8 mouse cellular contexts compared by ENCODE assay signal in the genomic region with DNA sequence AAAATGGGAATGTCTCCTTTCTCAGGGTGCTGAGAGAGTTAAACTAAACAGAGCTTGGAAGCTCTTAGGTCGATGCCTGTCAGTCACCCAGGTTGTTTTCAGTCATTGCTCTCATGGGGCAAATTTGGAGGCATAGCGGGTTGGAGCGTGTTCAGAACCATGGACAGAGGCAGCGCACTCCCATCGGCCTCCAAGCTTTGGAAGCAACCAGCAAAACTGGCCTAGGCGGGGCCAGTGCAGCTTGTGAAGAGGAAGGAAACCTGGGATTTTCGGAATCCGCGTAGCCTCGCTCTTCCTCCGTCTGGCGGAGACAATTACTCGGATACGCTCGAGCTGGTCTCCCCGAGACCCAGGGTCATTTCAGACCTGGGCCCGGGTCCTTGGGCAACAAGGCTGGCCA.
DNase-seq lines count a peak whose midpoint lies in the region; ATAC-seq lines count a peak whose summit lies in the region.

No protein-coding gene starts in this region.

- no peak overlapping the region for H3K4me3 ChIP-seq in embryonic facial prominence, embryonic 11.5 days (ENCODE audit: low read depth, low read length)
- peak overlapping the region; percentile 18; the same call in 1 of the 2 replicates for H3K4me3 ChIP-seq in midbrain, embryonic 11.5 days (ENCODE audit: low read depth, low read length)

- H3K27me3 ChIP-seq in embryonic facial prominence, embryonic 11.5 days (ENCODE audit: control insufficient read depth, insufficient read depth, low read length) = peaks cover 29% of the 10 kb centered on the region
- peaks cover 23% of the 10 kb centered on the region for H3K27me3 ChIP-seq in midbrain, embryonic 11.5 days (ENCODE audit: control insufficient read depth, insufficient read depth, low read length)

- H3K4me1 ChIP-seq in embryonic facial prominence, embryonic 11.5 days (ENCODE audit: control insufficient read depth, insufficient read depth, low read length) = 0 out of 2 replicates have a peak, but pooled peaks cover 3% of the 10 kb centered on the region
- H3K4me1 ChIP-seq in midbrain, embryonic 11.5 days (ENCODE audit: control insufficient read depth, insufficient read depth, low read length) = peaks cover 21% of the 10 kb centered on the region

- DNase-seq in spleen, postnatal 4 days (ENCODE audit: low spot score in 2 of 2) = peak; percentile 19 to 69
- no peak for DNase-seq in spleen, postnatal 36 days (ENCODE audit: low spot score in 2 of 2)
- peak; percentile 91 for DNase-seq in embryonic facial prominence, embryonic 11.5 days (ENCODE audit: low spot score)
- peak; percentile 81 to 85 for DNase-seq in heart, postnatal 10 days
- peak; percentile 72 to 89 for DNase-seq in kidney, postnatal 36 days
- DNase-seq in midbrain, embryonic 11.5 days (ENCODE audit: low spot score, missing footprints) = peak; percentile 98
- DNase-seq in urinary bladder, adult 2 months (ENCODE audit: low spot score) = peak; percentile 28
- DNase-seq in layer of hippocampus, postnatal 36 days = no peak

- H3K9ac ChIP-seq in embryonic facial prominence, embryonic 11.5 days (replicated peaks; ENCODE audit: low read length) = no peak overlapping the region
- H3K9ac ChIP-seq in midbrain, embryonic 11.5 days (ENCODE audit: low read length) = no peak overlapping the region

- 1% methylated on average over 17 of the region's 17 CpGs for WGBS in embryonic facial prominence, embryonic 11.5 days
- under 1% methylated on average over 17 of the region's 17 CpGs for WGBS in midbrain, embryonic 11.5 days

- intact Hi-C loops in heart, postnatal 10 days (cut with DNase I) = no loop called here

- no peaks in the 10 kb centered on the region for H3K36me3 ChIP-seq in embryonic facial prominence, embryonic 11.5 days (replicated peaks; ENCODE audit: control insufficient read depth, insufficient read depth, low read depth, low read length)
- H3K36me3 ChIP-seq in midbrain, embryonic 11.5 days (ENCODE audit: control insufficient read depth, insufficient read depth, low read length) = no peaks in the 10 kb centered on the region

- H3K9me3 ChIP-seq in embryonic facial prominence, embryonic 11.5 days (replicated peaks; ENCODE audit: control insufficient read depth, low read length) = no peaks in the 10 kb centered on the region
- no peaks in the 10 kb centered on the region for H3K9me3 ChIP-seq in midbrain, embryonic 11.5 days (ENCODE audit: control insufficient read depth, low read length)

- no peak overlapping the region for H3K27ac ChIP-seq in embryonic facial prominence, embryonic 11.5 days (replicated peaks; ENCODE audit: low read depth, low read length)
- no peak overlapping the region for H3K27ac ChIP-seq in midbrain, embryonic 11.5 days (ENCODE audit: low read depth, low read length)

- peak overlapping the region; percentile 34 for H3K4me2 ChIP-seq in embryonic facial prominence, embryonic 11.5 days (ENCODE audit: low read depth, low read length)
- peak overlapping the region; percentile 35 for H3K4me2 ChIP-seq in midbrain, embryonic 11.5 days

- ATAC-seq in embryonic facial prominence, embryonic 11.5 days (replicated peaks; ENCODE audit: insufficient number of reproducible peaks, low FRiP score, low TSS enrichment, low read depth) = no peak; the same call in 1 of the 2 replicates
- no peak for ATAC-seq in midbrain, embryonic 11.5 days (ENCODE audit: low FRiP score)

Comparison
In these comparisons a context has a peak if more than half of its experiments do, and no peak if none do; other contexts are left out.
1. DNase-seq: peak in spleen, postnatal 4 days (2 of 2), embryonic facial prominence, embryonic 11.5 days (single experiment), heart, postnatal 10 days (2 of 2), kidney, postnatal 36 days (2 of 2), midbrain, embryonic 11.5 days (single experiment) and urinary bladder, adult 2 months (single experiment); none in spleen, postnatal 36 days (0 of 2) and layer of hippocampus, postnatal 36 days (0 of 2).